Mouse (Mus musculus): ENCODE data around the gene Olfr449.

Gene Olfr449

GRCm38 (mm10) chr6:42834084-42834483, at the start of gene Olfr449:
Gene Olfr449 (plus strand): TSS chr6:42834384.
- DNase-seq (ENCODE audit: low spot score) = no peak

- no peak for DNase-seq (ENCODE audit: low spot score)
Measured at GRCm38 (mm10) chr6:42784793-42785192, 49.4 kb upstream of the Olfr449 start, which contains the start of gene Olfr452. Gene Olfr452 (plus strand): TSS chr6:42785093.

- no peak for DNase-seq (ENCODE audit: low spot score)
Measured at GRCm38 (mm10) chr6:42790247-42790948, 43.8 kb upstream of the Olfr449 start.

- DNase-seq (ENCODE audit: low spot score) = no peak
Measured at GRCm38 (mm10) chr6:42790949-42791556, 43.1 kb upstream of the Olfr449 start.

GRCm38 (mm10) chr6:42794982-42795381, 39.2 kb upstream of the Olfr449 start:
- no peak for DNase-seq (ENCODE audit: low spot score)

- DNase-seq (ENCODE audit: low spot score) = no peak
Measured at GRCm38 (mm10) chr6:42811639-42812038, 22.5 kb upstream of the Olfr449 start, which contains the start of gene Olfr450. Gene Olfr450 (plus strand): TSS chr6:42811939.

GRCm38 (mm10) chr6:42860222-42860819, 26.1 kb downstream of the Olfr449 start:
- peak; percentile 48 for DNase-seq (ENCODE audit: low spot score)

- no peak for DNase-seq (ENCODE audit: low spot score)
Measured at GRCm38 (mm10) chr6:42869695-42870094, 35.5 kb downstream of the Olfr449 start.

GRCm38 (mm10) chr6:42876323-42876722, 42.1 kb downstream of the Olfr449 start:
- no peak for DNase-seq (ENCODE audit: low spot score)

Measured in c-Kit-positive CD71-positive TER-119-positive erythroid progenitor cells, embryonic 14.5 days (primary cell).